Mouse (Mus musculus) neutrophil, adult 65 days (primary cell): ENCODE measurements around the gene Ifnl3. TPM values are rescaled to one million over a fixed set of nuclear protein-coding genes. Genes with fewer than 3 reads are reported as not detected.

Experiments used
- total RNA-seq: library from RNA; stranded (reverse); gene quantifications from 2 replicates; pipeline ENCODE4 v1.2.4, GENCODE M21; 2023

The Ifnl3 gene
- total RNA-seq, result not detected in 2 replicates

DNA sequence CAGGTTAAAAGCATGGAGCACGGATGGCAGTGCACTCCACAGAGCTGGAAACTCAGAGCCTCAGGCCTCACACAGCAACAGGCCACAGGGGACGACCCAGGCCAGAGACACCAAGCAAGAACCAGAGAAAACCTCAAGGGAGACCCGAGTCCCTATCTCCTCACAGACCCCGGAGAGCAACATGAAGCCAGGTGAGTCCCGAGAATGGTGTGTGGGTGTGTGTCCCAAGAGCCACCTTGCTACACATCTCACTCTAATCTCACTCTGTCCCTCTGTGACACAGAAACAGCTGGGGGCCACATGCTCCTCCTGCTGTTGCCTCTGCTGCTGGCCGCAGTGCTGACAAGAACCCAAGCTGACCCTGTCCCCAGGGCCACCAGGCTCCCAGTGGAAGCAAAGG lies at the start of gene Ifnl3:
TSS of gene Ifnl3 (plus strand) at position 301 of the 400 bp plus-strand sequence.

GRCm38 (mm10) chr7:28510405-28510974 lies 12.1 kb upstream of the Ifnl3 start, which contains the start of gene Ifnl2:
Gene Ifnl2, minus strand, starts transcription at chr7:28510455.

DNA sequence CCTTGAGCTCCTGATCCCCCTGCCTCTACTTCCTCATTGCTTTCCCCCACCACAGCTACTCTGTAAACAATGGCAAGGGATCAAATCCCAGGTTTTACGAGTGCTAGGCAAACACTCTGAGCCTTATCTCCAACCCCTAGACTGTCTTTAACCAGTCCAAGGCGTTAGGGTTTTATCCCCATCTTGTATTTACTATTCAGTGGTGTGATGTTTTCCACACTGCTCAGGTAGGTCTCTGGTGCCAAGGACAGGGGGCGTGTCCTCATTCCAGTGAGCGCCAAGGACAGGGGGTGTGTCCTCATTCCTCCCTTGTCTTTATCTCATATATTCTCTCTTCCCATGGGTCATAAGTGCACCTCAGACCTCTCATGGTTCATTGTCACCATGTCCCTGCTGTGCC lies 17.9 kb downstream of the Ifnl3 start, which contains the start of gene Sycn:
TSS of gene Sycn (plus strand) at position 360 of the 400 bp plus-strand sequence.

GRCm38 (mm10) chr7:28547154-28547553 lies 24.5 kb downstream of the Ifnl3 start, which contains the start of gene Nccrp1:
Gene Nccrp1, minus strand, starts transcription at chr7:28547254.

Other genes with a start within 250 kb of the Ifnl3 start
- gene Eid2b, start 245.1 kb upstream of the Ifnl3 start, total RNA-seq, result 5.0 and 6.9 TPM in 2 replicates
- not detected in 2 replicates for gene Selenov, start 231.7 kb upstream of the Ifnl3 start, total RNA-seq
- not detected in 2 replicates for gene Dll3, start 220.6 kb upstream of the Ifnl3 start, total RNA-seq
- gene Timm50, start 210.8 kb upstream of the Ifnl3 start, total RNA-seq, result 30.5 and 34.3 TPM in 2 replicates
- gene Supt5, start 184.1 kb upstream of the Ifnl3 start, total RNA-seq, result 75.3 and 85.3 TPM in 2 replicates
- 615 and 788 TPM in 2 replicates for gene Rps16, start 172.2 kb upstream of the Ifnl3 start, total RNA-seq
- 23.5 and 27.9 TPM in 2 replicates for gene Plekhg2, start 150.2 kb upstream of the Ifnl3 start, total RNA-seq
- gene Zfp36, start 142.6 kb upstream of the Ifnl3 start, total RNA-seq, result 1,259 and 1,483 TPM in 2 replicates
- 7.6 and 8.2 TPM in 2 replicates for gene Med29, start 130.1 kb upstream of the Ifnl3 start, total RNA-seq
- 67.1 and 90.2 TPM in 2 replicates for gene Paf1, start 129.9 kb upstream of the Ifnl3 start, total RNA-seq
- gene Gmfg, start 85.4 kb upstream of the Ifnl3 start, total RNA-seq, result 593 and 595 TPM in 2 replicates
- gene Lrfn1, start 70.9 kb upstream of the Ifnl3 start, total RNA-seq, result 1.8 and 3.4 TPM in 2 replicates
- gene Ifnl2, start 12.4 kb upstream of the Ifnl3 start, total RNA-seq, result not detected in 2 replicates
- not detected in 2 replicates for gene Sycn, start 18.0 kb downstream of the Ifnl3 start, total RNA-seq
- gene Nccrp1, start 24.4 kb downstream of the Ifnl3 start, total RNA-seq, result 0.60 and 0.68 TPM in 2 replicates
- gene Samd4b, start 75.3 kb downstream of the Ifnl3 start, total RNA-seq, result 67.4 and 83.8 TPM in 2 replicates
- 7.0 and 7.5 TPM in 2 replicates for gene Pak4, start 75.3 kb downstream of the Ifnl3 start, total RNA-seq
- not detected in 2 replicates for gene Acp7, start 108.5 kb downstream of the Ifnl3 start, total RNA-seq
- gene Fbxo27, start 170.0 kb downstream of the Ifnl3 start, total RNA-seq, result 0.95 TPM in 1 of 2 replicates, not detected in the other
- 2.2 and 4.9 TPM in 2 replicates for gene Fbxo17, start 194.0 kb downstream of the Ifnl3 start, total RNA-seq
- gene Mrps12, start 219.0 kb downstream of the Ifnl3 start, total RNA-seq, result 13.6 and 16.0 TPM in 2 replicates
- gene Sars2, start 219.2 kb downstream of the Ifnl3 start, total RNA-seq, result 6.7 and 8.1 TPM in 2 replicates
- gene Ccer2, start 233.3 kb downstream of the Ifnl3 start, total RNA-seq, result not detected in 2 replicates
- 79.6 and 98.8 TPM in 2 replicates for gene Sirt2, start 243.9 kb downstream of the Ifnl3 start, total RNA-seq
- gene Nfkbib, start 244.7 kb downstream of the Ifnl3 start, total RNA-seq, result 69.5 and 83.2 TPM in 2 replicates